Mouse (Mus musculus) kidney, adult 18-20 months (tissue): ENCODE measurements around the gene Dhrs7b.
"Not testable (repeated sequence)": the region's sequence is repeated elsewhere in the genome, so short reads cannot be mapped to it uniquely, and the experiment has no call there.

Experiments used
- DNase-seq: peaks from one replicate; pipeline ENCODE4 v3.0.0; 2021

Gene Dhrs7b

GRCm38 (mm10) chr11:60843412-60843811 lies 13.0 kb downstream of the Dhrs7b start:
- no peak for DNase-seq

- no peak for DNase-seq
Observed at GRCm38 (mm10) chr11:60845415-60845814, 15.0 kb downstream of the Dhrs7b start.

GRCm38 (mm10) chr11:60856587-60856986 lies 26.2 kb downstream of the Dhrs7b start:
- no peak for DNase-seq

GRCm38 (mm10) chr11:60861993-60862392 lies 31.6 kb downstream of the Dhrs7b start:
- no peak for DNase-seq

- DNase-seq: no peak
Observed at GRCm38 (mm10) chr11:60863196-60863595, 32.8 kb downstream of the Dhrs7b start.

GRCm38 (mm10) chr11:60864166-60864565 lies 33.7 kb downstream of the Dhrs7b start:
- no peak for DNase-seq

GRCm38 (mm10) chr11:60864916-60865315 lies 34.5 kb downstream of the Dhrs7b start:
- DNase-seq: no peak

- DNase-seq: peak; percentile 40
Observed at GRCm38 (mm10) chr11:60866021-60866420, 35.6 kb downstream of the Dhrs7b start.

- DNase-seq: no peak
Observed at GRCm38 (mm10) chr11:60867456-60867855, 37.0 kb downstream of the Dhrs7b start.

- no peak for DNase-seq
Observed at GRCm38 (mm10) chr11:60867904-60868303, 37.5 kb downstream of the Dhrs7b start.

GRCm38 (mm10) chr11:60869471-60869870 lies 39.0 kb downstream of the Dhrs7b start:
- not testable (repeated sequence) for DNase-seq

GRCm38 (mm10) chr11:60871409-60871808 lies 41.0 kb downstream of the Dhrs7b start:
- DNase-seq: no peak

GRCm38 (mm10) chr11:60873101-60873500 lies 42.7 kb downstream of the Dhrs7b start:
- DNase-seq: no peak

- DNase-seq: no peak
Observed at GRCm38 (mm10) chr11:60878056-60878612, 47.7 kb downstream of the Dhrs7b start.

GRCm38 (mm10) chr11:60878675-60879294 lies 48.4 kb downstream of the Dhrs7b start, which contains the start of gene Tmem11:
Gene Tmem11, minus strand, starts transcription at chr11:60879272.
- peak; percentile 94 for DNase-seq

- DNase-seq: peak; percentile 64
Observed at GRCm38 (mm10) chr11:60879423-60879822, 49.0 kb downstream of the Dhrs7b start.

GRCm38 (mm10) chr11:60880559-60880958 lies 50.1 kb downstream of the Dhrs7b start:
- DNase-seq: no peak

- DNase-seq: no peak
Observed at GRCm38 (mm10) chr11:60882386-60882785, 52.0 kb downstream of the Dhrs7b start.

GRCm38 (mm10) chr11:60886986-60887385 lies 56.6 kb downstream of the Dhrs7b start:
- DNase-seq: not testable (repeated sequence)

GRCm38 (mm10) chr11:60889861-60890260 lies 59.4 kb downstream of the Dhrs7b start:
- no peak for DNase-seq

GRCm38 (mm10) chr11:60890286-60890685 lies 59.9 kb downstream of the Dhrs7b start:
- no peak for DNase-seq

GRCm38 (mm10) chr11:60890744-60891143 lies 60.3 kb downstream of the Dhrs7b start:
- no peak for DNase-seq

GRCm38 (mm10) chr11:60895915-60896314 lies 65.5 kb downstream of the Dhrs7b start:
- DNase-seq: no peak

GRCm38 (mm10) chr11:60902001-60902400 lies 71.6 kb downstream of the Dhrs7b start:
- peak; percentile 52 for DNase-seq

GRCm38 (mm10) chr11:60902486-60902885 lies 72.1 kb downstream of the Dhrs7b start:
- DNase-seq: peak; percentile 73
